Mouse (Mus musculus): ENCODE measurements at regions not wholly inside any gene's neighbourhood (a gene's known extent, or its start where the extent isn't known, plus 50 kb on each side); places are given as distances from the start of the nearest gene placed in this dataset.

DNA sequence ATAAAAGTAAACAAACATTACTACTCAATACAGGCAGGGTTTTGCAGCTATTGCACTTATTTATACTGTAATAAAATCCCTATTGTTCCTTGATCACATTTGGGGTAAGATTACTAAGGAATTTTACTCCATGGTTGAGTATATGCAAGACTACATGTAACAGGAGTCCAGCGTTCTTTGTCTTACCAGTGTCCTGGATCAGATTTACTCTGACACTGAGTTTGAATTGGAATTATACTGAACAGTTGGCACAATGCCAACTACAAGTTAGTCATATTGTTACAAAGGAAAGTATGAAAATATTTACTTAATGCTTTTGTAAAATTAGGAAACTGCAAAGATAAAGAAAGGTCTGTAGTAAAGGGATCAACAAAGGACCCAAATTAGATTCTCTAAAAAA is 178.4 kb downstream of the Gm9733 start:
- no peak for TF ChIP-seq GATA1 (IDR thresholded peaks at IDR 0.05; ENCODE audit: low read length)

DNA sequence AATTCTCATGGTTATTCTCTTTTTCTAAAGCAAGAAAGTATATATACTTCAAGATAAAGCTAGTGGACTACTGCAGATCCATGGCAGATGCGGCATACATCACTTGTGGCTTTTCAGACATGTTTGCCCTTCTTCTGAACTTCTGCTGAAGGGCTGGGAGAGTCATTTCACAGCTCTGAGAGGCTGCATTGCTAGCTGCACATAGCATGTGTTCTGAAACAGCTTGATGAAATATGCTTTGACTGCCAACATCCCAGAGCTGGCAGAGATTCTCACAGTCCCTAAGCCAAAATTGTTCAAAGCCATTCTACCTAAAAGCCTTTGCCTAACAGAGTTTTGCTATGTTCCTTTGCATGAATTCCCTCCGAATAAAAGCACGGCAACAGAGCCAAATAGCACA is 177.9 kb downstream of the Gm9733 start:
- no peak for TF ChIP-seq GATA1 (IDR thresholded peaks at IDR 0.05; ENCODE audit: low read length)

DNA sequence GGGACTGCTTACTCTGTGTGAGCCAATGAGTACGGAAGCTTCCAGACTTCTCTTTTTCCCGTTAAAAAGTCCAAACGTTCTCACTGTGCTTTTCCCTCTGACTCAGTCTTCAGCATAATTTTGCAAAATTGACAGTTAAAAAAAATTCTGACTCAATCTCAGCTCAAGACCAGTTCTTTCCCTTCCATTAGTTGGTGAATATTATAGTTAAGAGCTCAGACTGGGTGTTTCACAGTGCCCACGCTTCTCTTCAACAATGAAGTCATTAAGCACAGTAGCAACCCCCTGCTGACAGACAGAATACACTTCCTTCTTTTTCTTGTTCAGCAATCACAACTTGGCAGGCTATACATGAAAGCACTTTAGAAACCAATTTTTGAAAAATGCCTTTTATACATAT is 175.4 kb downstream of the Gm9733 start:
- no peak for TF ChIP-seq GATA1 (IDR thresholded peaks at IDR 0.05; ENCODE audit: low read length)

DNA sequence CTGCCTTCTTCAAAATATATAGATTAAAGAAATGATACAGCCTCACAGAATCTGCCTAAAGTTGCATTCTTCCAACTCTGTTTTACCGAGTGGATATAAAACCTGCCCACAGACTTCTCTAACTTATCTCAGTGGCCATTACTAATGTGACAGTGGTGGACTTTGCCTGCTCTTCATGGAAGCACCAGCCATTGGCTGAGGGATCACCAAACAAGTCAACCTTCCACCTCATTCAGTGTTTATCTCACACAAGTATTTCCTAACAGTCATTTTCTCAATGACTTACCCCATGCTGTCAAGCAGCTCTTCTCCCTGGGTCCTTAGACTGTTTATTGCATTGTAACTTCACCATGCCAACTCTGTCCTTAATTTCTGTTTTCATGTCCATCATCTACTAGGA is 174.3 kb downstream of the Gm9733 start:
- no peak for TF ChIP-seq GATA1 (IDR thresholded peaks at IDR 0.05; ENCODE audit: low read length)

DNA sequence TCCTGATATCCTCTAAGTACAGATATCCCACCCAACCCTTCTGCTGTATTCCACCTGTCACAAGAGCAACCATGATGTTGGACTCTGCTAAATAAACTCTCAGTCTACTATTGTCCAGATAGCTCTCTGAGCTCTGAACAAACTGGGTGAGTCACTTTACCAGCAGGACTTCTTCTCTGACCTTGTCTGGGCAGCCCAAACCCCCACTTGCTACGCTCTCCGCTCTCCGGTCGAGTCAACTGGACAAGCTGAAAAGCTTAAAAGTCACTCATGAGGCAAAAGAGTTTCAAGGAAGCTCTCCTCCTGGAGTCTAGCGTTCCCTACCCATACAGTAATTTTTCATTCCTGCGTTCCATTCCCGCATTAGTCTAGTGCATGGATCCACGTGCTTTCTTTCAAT is 173.2 kb downstream of the Gm9733 start:
- TF ChIP-seq GATA1 (IDR thresholded peaks at IDR 0.05; ENCODE audit: low read length), result no peak

DNA sequence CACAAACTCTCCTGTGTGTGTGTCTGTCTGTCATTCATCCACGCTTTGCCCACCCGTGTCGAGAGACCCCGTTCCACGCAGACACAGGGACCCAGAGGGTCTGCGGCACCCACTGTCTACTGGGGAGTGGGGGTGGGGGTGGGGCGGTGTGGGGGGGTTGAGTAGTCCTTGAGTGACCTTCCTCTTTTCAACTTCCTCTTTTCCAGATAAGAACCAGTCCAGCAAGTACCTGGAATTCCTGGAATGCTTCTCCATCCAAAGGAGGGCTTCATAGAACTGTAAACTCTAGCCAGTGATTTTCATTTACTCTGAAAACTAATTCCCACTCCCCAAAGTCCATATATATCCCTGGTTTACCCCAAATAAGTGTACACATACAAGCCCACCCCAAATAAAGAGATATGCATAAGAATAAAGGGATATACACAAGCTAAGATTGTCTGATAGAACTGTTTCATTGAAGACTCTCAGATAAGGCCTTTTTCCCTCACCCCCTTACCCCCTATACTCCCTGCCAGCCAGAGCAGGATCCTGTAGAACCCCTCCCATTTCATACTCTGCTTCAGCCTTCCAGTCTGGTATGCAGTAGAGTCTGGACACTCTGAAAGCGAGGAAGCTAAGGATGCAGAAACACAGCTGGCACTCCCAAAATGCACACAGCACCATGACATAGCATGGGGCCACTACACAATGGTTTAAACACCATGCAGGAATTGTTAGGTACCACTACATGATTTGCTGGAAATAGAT is 172.0 kb downstream of the Gm9733 start:
- no peak for TF ChIP-seq GATA1 (IDR thresholded peaks at IDR 0.05; ENCODE audit: low read length)

DNA sequence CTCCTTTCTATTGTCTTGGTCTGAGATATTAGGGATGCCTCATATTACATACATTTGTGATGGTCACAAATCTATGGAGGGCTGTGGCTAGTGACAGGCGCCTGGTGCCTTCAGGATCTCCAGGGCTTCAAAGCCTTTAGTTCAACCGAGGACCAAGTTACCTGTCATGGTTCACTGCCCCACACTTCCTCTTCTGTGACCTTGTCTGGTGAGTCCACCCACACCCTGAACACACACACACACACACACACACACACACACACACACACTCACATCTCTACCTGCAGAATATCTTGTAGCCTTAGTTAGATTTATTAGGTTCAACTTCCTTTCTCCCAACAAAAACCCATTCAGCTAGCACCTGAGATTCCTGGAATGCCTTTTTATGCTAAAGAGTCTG is 156.3 kb downstream of the Gm9733 start:
- no peak for TF ChIP-seq GATA1 (IDR thresholded peaks at IDR 0.05; ENCODE audit: low read length)

DNA sequence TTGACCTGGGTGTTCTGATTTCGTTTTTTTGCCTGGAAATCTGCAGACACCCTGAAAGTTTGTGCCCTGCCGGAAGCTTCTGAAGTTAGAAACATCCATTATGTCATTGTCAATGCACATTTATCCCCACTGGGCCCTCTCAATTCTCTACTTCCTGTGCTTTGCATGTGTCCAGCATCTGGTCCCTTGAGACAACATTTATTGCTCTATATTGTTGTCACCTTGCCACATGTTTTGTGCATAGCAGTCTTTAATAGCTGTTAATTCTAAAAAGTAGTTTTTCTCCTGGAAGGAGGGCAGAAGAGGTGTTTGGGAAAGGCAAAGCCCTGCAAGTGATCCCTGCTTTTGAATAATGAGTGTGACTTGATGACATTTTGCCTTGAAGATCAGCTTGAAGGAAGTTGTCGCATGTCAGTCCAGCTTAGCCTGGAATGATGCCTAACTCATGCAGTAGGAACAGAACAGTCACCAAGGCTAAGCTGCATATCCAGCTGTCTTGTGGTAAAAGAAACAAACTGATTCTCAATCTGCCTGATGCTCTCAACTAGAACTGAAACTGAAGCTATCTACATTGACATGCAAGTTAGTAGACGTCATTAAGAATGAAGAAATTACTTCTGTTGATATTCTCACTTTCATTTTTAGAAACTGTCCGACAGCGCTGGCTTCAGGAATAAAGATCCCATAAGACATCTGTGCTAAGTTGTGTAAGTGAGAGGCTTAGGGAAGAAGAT is 152.9 kb downstream of the Gm9733 start:
- no peak for TF ChIP-seq GATA1 (IDR thresholded peaks at IDR 0.05; ENCODE audit: low read length)

DNA sequence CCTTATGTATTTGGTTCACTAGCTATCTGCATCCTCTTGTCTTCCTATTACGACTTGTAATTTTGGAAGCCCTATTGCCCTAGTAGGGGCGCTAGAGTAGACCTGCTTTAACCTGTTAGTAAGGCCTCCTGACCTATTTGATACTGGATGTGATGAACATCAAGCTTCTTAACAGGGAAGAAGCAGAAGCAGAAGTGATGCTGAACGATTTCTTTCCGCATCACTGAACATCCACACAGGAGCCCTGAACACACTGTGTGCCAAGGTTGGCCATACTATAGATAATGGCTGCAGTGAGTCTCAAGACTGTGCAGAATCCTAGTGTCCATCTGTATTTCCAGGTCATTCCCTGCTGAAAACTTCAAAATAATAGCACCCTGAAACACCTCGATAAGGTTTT is 151.0 kb downstream of the Gm9733 start:
- no peak for TF ChIP-seq GATA1 (IDR thresholded peaks at IDR 0.05; ENCODE audit: low read length)

DNA sequence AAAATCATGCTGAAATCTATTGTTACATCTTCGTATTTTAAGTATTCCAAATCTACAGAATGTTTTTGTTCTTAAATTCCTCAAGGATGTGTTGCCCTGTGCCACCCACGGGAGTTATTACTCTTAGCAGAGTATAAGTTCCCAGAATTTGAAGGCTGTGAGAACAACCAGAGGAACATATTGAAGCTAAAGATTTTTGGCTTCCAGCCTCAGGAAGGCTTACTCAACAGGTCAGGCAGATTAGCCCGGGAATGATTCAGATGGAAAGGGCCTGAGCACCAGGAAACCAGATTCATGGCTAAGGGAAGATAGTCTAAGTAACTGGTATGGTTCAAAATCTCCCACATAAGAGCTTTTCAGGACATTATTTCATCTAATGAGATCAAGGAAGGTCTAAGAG is 145.4 kb downstream of the Gm9733 start:
- TF ChIP-seq GATA1 (IDR thresholded peaks at IDR 0.05; ENCODE audit: low read length), result no peak

DNA sequence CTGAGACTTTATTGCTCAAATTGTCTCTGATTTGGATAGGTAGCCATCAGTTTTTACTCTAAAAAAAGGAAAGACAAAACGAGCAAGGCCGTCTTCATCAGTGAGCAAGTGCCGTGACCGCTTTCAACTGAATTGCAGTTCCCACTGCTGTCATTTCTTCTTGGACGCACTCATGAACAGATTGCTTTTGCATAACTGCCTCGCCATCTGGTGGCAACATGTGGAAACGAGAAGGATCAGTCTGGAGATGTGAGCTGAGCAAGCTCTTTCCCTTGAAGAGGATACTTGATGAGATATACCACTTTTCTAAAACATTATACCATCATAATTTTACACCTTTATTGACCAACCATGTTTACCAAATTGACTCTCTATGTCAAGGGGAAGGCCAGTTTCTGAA is 137.7 kb downstream of the Gm9733 start:
- TF ChIP-seq GATA1 (IDR thresholded peaks at IDR 0.05; ENCODE audit: low read length), result no peak

DNA sequence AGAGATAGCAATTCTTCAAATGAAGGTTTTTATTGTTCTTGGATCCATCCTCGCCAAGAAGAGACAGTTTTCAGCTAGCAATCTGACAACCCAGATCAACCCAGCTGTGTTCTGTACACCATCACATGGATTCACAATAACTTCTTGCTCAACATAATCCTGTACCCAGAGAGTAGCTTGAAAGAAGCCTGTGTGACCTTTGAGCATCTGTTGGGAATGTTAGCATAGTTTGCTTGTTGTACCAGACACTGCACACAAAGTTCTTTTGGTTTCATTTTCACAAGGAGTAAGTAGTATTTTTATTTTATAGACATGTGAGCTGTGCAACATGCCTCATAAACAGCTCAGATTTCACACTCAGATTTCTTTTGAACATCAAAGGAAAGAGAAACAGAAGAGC is 136.0 kb downstream of the Gm9733 start:
- no peak for TF ChIP-seq GATA1 (IDR thresholded peaks at IDR 0.05; ENCODE audit: low read length)

DNA sequence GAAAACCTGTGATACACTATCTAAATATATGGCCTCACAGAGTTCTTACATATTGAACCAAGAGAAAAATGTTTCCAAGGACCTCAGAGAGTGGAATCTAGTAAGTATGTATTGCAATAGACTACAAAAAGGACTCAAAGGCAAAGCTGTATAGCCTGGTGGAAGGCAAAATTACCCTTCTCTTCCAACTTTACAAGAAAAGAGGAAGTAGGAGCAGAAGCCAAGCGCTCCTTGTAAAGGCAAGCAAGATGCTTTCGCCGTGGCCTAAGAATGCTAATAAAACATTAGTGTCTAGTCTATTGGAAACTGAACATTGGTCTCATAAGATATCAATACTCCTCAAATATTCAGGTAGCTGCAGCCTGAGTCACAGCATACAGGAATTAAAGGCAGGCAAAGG is 134.0 kb downstream of the Gm9733 start:
- TF ChIP-seq GATA1 (IDR thresholded peaks at IDR 0.05; ENCODE audit: low read length), result no peak

DNA sequence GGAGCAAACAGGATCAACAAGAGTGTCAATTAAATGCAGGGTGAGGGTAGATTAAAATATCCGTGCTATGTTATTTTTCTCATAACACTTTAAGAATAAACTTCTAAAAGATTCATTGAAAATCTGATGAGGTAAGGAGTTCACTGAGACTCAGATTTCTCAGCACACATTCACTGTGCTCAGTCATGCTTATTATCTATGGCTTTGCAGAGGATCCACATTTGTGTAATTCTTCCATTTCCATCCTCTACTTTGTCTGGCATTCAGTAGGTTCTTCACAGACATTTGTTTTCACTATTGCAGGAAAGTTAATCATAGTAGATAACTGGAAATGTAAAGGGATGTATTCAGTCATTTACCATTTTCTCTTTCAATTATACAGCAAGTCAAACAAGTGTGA is 131.8 kb downstream of the Gm9733 start:
- no peak for TF ChIP-seq GATA1 (IDR thresholded peaks at IDR 0.05; ENCODE audit: low read length)

DNA sequence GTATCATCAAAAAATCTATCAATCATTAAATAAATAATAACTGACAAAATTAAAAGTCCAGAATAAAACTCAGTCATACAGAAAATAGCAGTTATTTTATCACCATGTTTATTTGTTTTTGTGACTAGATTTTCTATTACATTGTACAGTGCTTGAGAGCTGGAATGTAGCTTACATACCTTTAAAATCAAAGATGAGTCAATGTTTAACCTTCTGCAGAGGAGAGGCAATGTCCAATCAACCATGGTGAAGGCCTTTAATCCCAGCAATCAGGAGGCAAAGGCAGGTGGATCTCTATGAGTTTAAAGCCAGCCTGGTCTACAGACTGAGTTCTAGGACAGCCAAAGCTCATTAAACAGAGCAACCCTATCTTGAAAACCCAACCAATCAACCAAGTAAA is 131.1 kb downstream of the Gm9733 start:
- no peak for TF ChIP-seq GATA1 (IDR thresholded peaks at IDR 0.05; ENCODE audit: low read length)

DNA sequence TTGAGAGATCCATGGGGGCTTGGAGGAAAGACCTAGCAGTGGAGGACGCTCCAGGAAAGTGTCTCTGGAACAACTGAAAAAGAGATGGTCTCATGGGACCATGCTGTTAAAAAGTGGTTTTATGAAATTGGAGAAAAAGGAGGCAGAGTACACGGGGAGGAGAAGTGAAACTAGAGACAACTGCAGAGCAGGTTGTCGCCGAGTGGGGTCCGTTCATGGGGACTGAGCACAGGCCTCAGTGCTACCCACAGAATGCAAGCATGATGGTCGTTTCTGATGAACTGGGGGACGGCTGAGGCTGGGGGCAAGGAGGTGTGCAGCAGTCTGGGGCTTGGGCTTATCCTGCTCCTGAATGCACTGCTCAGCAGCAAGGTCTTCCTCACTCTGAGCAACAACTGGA is 129.3 kb downstream of the Gm9733 start:
- TF ChIP-seq GATA1 (IDR thresholded peaks at IDR 0.05; ENCODE audit: low read length), result no peak
